Mouse (Mus musculus): ENCODE results near the gene Tldc1. TPM values are rescaled to one million over a fixed set of nuclear protein-coding genes. Genes with fewer than 3 reads are reported as not detected.

Gene Tldc1
- polyA plus RNA-seq, 1 experiment: 12.3 TPM

GRCm38 (mm10) chr8:119817446-119817845, 39.2 kb upstream of the Tldc1 start:
- no peak for TF ChIP-seq POLR2A (IDR thresholded peaks at IDR 0.05; ENCODE audit: extremely low read depth, insufficient read depth, low read length)
- TF ChIP-seq CTCF (IDR thresholded peaks at IDR 0.05; ENCODE audit: extremely low read depth, insufficient read depth, low read length): no peak
- Histone ChIP-seq H3K4me1 (ENCODE audit: control insufficient read depth, insufficient read depth, low read length) (peaks cover 6% of the 10 kb centered on the region), H3K27ac (ENCODE audit: insufficient read depth, low read length) (peak overlapping the region; percentile 62; the same call in 1 of the 2 replicates), H3K4me3 (ENCODE audit: insufficient read depth, low read length) (no peak overlapping the region)

DNA sequence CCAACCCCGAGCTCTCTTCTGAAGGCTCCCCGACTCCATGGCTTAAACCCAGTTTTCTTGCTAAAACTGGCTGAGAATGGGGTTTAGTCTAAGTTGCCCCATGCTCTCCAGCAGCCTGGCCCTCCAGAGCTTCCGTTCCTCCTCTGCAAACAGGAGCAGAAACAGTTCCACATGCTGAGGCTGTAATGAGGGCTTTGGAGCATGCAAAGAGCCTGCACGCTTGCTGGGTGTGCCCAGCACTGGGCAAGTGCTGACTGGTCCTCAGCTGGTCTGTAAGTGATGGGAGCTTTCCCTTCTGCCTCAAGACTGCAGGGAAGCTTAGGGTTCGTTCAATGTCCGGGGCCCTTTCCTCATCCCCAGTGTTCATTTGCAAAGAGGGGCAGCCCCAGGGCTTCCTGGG, 38.0 kb upstream of the Tldc1 start:
- no peak for TF ChIP-seq POLR2A (IDR thresholded peaks at IDR 0.05; ENCODE audit: extremely low read depth, insufficient read depth, low read length)
- TF ChIP-seq CTCF (IDR thresholded peaks at IDR 0.05; ENCODE audit: extremely low read depth, insufficient read depth, low read length): no peak
- Histone ChIP-seq H3K4me1 (ENCODE audit: control insufficient read depth, insufficient read depth, low read length) (peaks cover 14% of the 10 kb centered on the region), H3K27ac (ENCODE audit: insufficient read depth, low read length) (no peak overlapping the region), H3K4me3 (ENCODE audit: insufficient read depth, low read length) (no peak overlapping the region)

- Histone ChIP-seq H3K27ac (ENCODE audit: insufficient read depth, low read length) (no peak overlapping the region), H3K4me1 (ENCODE audit: control insufficient read depth, insufficient read depth, low read length) (peaks cover 17% of the 10 kb centered on the region), H3K4me3 (ENCODE audit: insufficient read depth, low read length) (no peak overlapping the region)
- TF ChIP-seq CTCF (IDR thresholded peaks at IDR 0.05; ENCODE audit: extremely low read depth, insufficient read depth, low read length) (no peak), POLR2A (IDR thresholded peaks at IDR 0.05; ENCODE audit: extremely low read depth, insufficient read depth, low read length) (no peak)
Observed at GRCm38 (mm10) chr8:119812650-119813431, 34.6 kb upstream of the Tldc1 start.

DNA sequence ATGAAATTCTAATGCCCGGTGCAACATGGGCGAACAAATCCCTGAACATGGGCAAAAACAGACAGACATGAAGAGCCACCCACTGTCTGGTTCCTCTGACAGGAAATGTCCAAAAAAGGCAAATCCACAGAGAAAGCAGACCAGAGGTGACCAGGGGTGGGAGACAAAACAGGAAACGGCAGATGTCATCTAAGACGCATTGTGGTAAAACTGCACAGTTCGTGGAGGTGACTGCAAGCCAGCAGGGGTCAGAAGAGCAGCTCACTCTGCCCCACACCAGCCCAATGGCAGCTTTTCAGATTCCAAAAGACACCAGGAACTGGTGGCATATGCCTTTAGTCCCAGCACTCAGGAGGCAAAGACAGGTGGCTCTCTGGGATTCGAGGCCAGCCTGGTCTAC, 33.7 kb upstream of the Tldc1 start:
- H3K4me3 ChIP-seq (ENCODE audit: insufficient read depth, low read length): no peak overlapping the region
- no peak overlapping the region for H3K27ac ChIP-seq (ENCODE audit: insufficient read depth, low read length)
- TF ChIP-seq POLR2A (IDR thresholded peaks at IDR 0.05; ENCODE audit: extremely low read depth, insufficient read depth, low read length) (no peak), CTCF (IDR thresholded peaks at IDR 0.05; ENCODE audit: extremely low read depth, insufficient read depth, low read length) (no peak)
- peaks cover 12% of the 10 kb centered on the region for H3K4me1 ChIP-seq (ENCODE audit: control insufficient read depth, insufficient read depth, low read length)

GRCm38 (mm10) chr8:119810953-119811499, 32.8 kb upstream of the Tldc1 start:
- TF ChIP-seq POLR2A (IDR thresholded peaks at IDR 0.05; ENCODE audit: extremely low read depth, insufficient read depth, low read length) (no peak), CTCF (IDR thresholded peaks at IDR 0.05; ENCODE audit: extremely low read depth, insufficient read depth, low read length) (no peak)
- H3K4me3 ChIP-seq (ENCODE audit: insufficient read depth, low read length): no peak overlapping the region
- no peak overlapping the region for H3K27ac ChIP-seq (ENCODE audit: insufficient read depth, low read length)
- H3K4me1 ChIP-seq (ENCODE audit: control insufficient read depth, insufficient read depth, low read length): peaks cover 13% of the 10 kb centered on the region

DNA sequence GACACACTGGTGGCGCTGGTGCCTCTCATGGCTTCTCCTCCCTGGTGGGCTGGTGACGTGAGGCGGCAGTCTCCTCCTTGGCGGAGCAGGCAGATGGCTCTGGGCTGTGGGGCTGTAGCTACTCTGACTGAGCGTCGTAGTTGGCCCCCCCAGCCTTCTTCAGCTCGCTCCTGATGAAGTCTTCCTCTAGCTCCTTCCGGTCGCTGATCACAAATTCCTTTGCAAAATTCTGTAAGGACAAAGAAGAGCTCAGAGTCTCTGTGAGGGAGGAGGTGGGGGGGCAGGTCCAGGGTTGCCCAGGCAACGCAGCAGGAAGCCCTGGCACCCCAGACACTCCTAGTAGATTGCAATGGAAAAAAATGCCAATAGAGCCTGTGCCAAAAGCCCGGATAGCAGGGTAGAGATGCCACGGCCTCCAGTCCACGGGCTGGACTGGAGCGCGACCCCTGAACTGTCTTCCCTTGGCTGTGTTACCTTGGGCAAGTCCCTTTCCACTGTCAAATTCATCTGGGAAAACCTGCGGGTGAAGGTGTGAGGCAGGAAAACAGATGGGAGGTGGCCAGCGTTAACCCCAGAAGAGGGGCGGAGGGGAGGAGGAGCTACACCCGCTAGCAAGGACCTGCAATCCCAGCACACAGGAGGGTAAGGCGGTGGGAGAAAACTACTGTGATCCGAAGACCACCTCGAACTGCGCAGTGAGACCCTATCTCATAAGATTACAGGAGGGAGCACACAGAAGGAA, 32.1 kb upstream of the Tldc1 start:
- no peak for TF ChIP-seq POLR2A (IDR thresholded peaks at IDR 0.05; ENCODE audit: extremely low read depth, insufficient read depth, low read length)
- H3K4me1 ChIP-seq (ENCODE audit: control insufficient read depth, insufficient read depth, low read length): peaks cover 16% of the 10 kb centered on the region
- no peak overlapping the region for H3K27ac ChIP-seq (ENCODE audit: insufficient read depth, low read length)
- no peak overlapping the region for H3K4me3 ChIP-seq (ENCODE audit: insufficient read depth, low read length)

GRCm38 (mm10) chr8:119809620-119810019, 31.4 kb upstream of the Tldc1 start:
- peaks cover 16% of the 10 kb centered on the region for H3K4me1 ChIP-seq (ENCODE audit: control insufficient read depth, insufficient read depth, low read length)
- TF ChIP-seq POLR2A (IDR thresholded peaks at IDR 0.05; ENCODE audit: extremely low read depth, insufficient read depth, low read length): no peak
- TF ChIP-seq CTCF (IDR thresholded peaks at IDR 0.05; ENCODE audit: extremely low read depth, insufficient read depth, low read length): no peak
- H3K4me3 ChIP-seq (ENCODE audit: insufficient read depth, low read length): no peak overlapping the region
- no peak overlapping the region for H3K27ac ChIP-seq (ENCODE audit: insufficient read depth, low read length)

- H3K27ac ChIP-seq (ENCODE audit: insufficient read depth, low read length): no peak overlapping the region
- H3K4me3 ChIP-seq (ENCODE audit: insufficient read depth, low read length): no peak overlapping the region
- peaks cover 16% of the 10 kb centered on the region for H3K4me1 ChIP-seq (ENCODE audit: control insufficient read depth, insufficient read depth, low read length)
- TF ChIP-seq CTCF (IDR thresholded peaks at IDR 0.05; ENCODE audit: extremely low read depth, insufficient read depth, low read length) (no peak), POLR2A (IDR thresholded peaks at IDR 0.05; ENCODE audit: extremely low read depth, insufficient read depth, low read length) (no peak)
Observed at GRCm38 (mm10) chr8:119807687-119808086, 29.5 kb upstream of the Tldc1 start.

- no peak overlapping the region for H3K27ac ChIP-seq (ENCODE audit: insufficient read depth, low read length)
Observed at GRCm38 (mm10) chr8:119806422-119807263, 28.4 kb upstream of the Tldc1 start.

More at GRCm38 (mm10) chr8:119806422-119807263, 28.4 kb upstream of the Tldc1 start:
- Histone ChIP-seq H3K4me1 (ENCODE audit: control insufficient read depth, insufficient read depth, low read length) (peaks cover 11% of the 10 kb centered on the region), H3K4me3 (ENCODE audit: insufficient read depth, low read length) (no peak overlapping the region)
- TF ChIP-seq POLR2A (IDR thresholded peaks at IDR 0.05; ENCODE audit: extremely low read depth, insufficient read depth, low read length) (no peak), CTCF (IDR thresholded peaks at IDR 0.05; ENCODE audit: extremely low read depth, insufficient read depth, low read length) (no peak)

Measured in cortical plate, adult 2 months (tissue).